Comparison of ENCODE assay signal across 8 mouse cellular contexts in genomic region chr11:8523344-8524126, GRCm38 (mm10).
DNase-seq lines count a peak whose midpoint lies in the region; ATAC-seq and TF ChIP-seq lines count a peak whose summit lies in the region.

No protein-coding gene starts in this region.

- H3K27ac ChIP-seq in embryonic facial prominence, embryonic 14.5 days (replicated peaks; ENCODE audit: low read depth, low read length) = 0 out of 2 replicates have a peak overlapping the region, but pooled peaks have one; percentile 25
- H3K27ac ChIP-seq in heart, adult 2 months = no peak overlapping the region; the same call in 1 of the 2 replicates
- no peak overlapping the region for H3K27ac ChIP-seq in limb, embryonic 11.5 days (replicated peaks; ENCODE audit: low read depth, low read length)
- no peak overlapping the region for H3K27ac ChIP-seq in midbrain, postnatal 0 days (ENCODE audit: low read depth, low read length)

- ATAC-seq in CD4-positive, CD25-positive, alpha-beta regulatory T cell, adult 4 months = no peak
- peak; percentile 72 for ATAC-seq in embryonic facial prominence, embryonic 14.5 days (ENCODE audit: low read depth)
- ATAC-seq in limb, embryonic 11.5 days (ENCODE audit: insufficient number of reproducible peaks, low FRiP score, low TSS enrichment, low read depth) = peak; percentile 44; the same call in 1 of the 2 replicates
- ATAC-seq in midbrain, postnatal 0 days (ENCODE audit: low FRiP score) = peak; percentile 58

- H3K9me3 ChIP-seq in embryonic facial prominence, embryonic 14.5 days (ENCODE audit: control insufficient read depth, low read length) = no peaks in the 10 kb centered on the region
- H3K9me3 ChIP-seq in limb, embryonic 11.5 days (ENCODE audit: control insufficient read depth, low read length) = no peaks in the 10 kb centered on the region
- no peaks in the 10 kb centered on the region for H3K9me3 ChIP-seq in midbrain, postnatal 0 days (ENCODE audit: low read length)

- H3K4me3 ChIP-seq in embryonic facial prominence, embryonic 14.5 days (ENCODE audit: low read depth, low read length) = no peak overlapping the region
- H3K4me3 ChIP-seq in heart, adult 2 months = no peak overlapping the region
- no peak overlapping the region for H3K4me3 ChIP-seq in limb, embryonic 11.5 days (ENCODE audit: low read depth, low read length)
- H3K4me3 ChIP-seq in midbrain, postnatal 0 days (ENCODE audit: low read depth, low read length) = no peak overlapping the region

- H3K4me2 ChIP-seq in embryonic facial prominence, embryonic 14.5 days (ENCODE audit: low read depth, low read length) = no peak overlapping the region
- no peak overlapping the region for H3K4me2 ChIP-seq in limb, embryonic 11.5 days (ENCODE audit: low read depth, severe bottlenecking)
- no peak overlapping the region for H3K4me2 ChIP-seq in midbrain, postnatal 0 days (ENCODE audit: low read depth, low read length, poor library complexity, severe bottlenecking)

- peaks cover 4% of the 10 kb centered on the region; the same call in 1 of the 2 replicates for H3K4me1 ChIP-seq in embryonic facial prominence, embryonic 14.5 days (ENCODE audit: control insufficient read depth, insufficient read depth, low read length)
- H3K4me1 ChIP-seq in heart, adult 2 months (ENCODE audit: control insufficient read depth, insufficient read depth, low read length) = peaks cover 3% of the 10 kb centered on the region; the same call in 1 of the 2 replicates
- peaks cover 3% of the 10 kb centered on the region; the same call in 1 of the 2 replicates for H3K4me1 ChIP-seq in limb, embryonic 11.5 days (ENCODE audit: control insufficient read depth, insufficient read depth, low read length)
- H3K4me1 ChIP-seq in midbrain, postnatal 0 days (ENCODE audit: insufficient read depth, low read length) = 0 out of 2 replicates have a peak, but pooled peaks cover 3% of the 10 kb centered on the region

- 0 out of 2 replicates have a peak, but pooled peaks have one; percentile 54 for TF ChIP-seq EP300 in heart, adult 2 months (IDR thresholded peaks at IDR 0.05; ENCODE audit: insufficient read depth, low read depth, low read length)

- TF ChIP-seq CTCF in heart, adult 2 months (IDR thresholded peaks at IDR 0.05) = peak; percentile 88
- TF ChIP-seq CTCF in midbrain, postnatal 0 days (IDR thresholded peaks at IDR 0.05) = peak; percentile 89

- intact Hi-C loops in heart, adult 2 months (cut with DNase I) = loop anchor here (1.0 to 5.0 kb wide), 2 partner anchors 36 to 99 kb away; no protein-coding TSS in a partner anchor

- DNase-seq in CD4-positive, CD25-positive, alpha-beta regulatory T cell, adult 2 months (ENCODE audit: low read depth, low spot score) = peak; percentile 60
- DNase-seq in embryonic facial prominence, embryonic 14.5 days (ENCODE audit: low spot score) = peak; percentile 78
- peak; percentile 72 to 81 for DNase-seq in heart, adult 2 months
- peak; percentile 93 to 98 for DNase-seq in kidney, adult 8-10 months
- peak; percentile 76 for DNase-seq in limb, embryonic 11.5 days (ENCODE audit: low spot score)
- DNase-seq in midbrain, postnatal 0 days (ENCODE audit: low spot score) = peak; percentile 89
- DNase-seq in spleen, postnatal 4 days (ENCODE audit: low spot score in 2 of 2) = peak; percentile 29 to 81

- 31% methylated on average over 10 of the region's 10 CpGs for WGBS in embryonic facial prominence, embryonic 14.5 days
- WGBS in heart, adult 2 months = 37% methylated on average over 10 of the region's 10 CpGs
- 46% methylated on average over 10 of the region's 10 CpGs for WGBS in limb, embryonic 11.5 days
- WGBS in midbrain, postnatal 0 days = 38% methylated on average over 10 of the region's 10 CpGs

- peaks cover 44% of the 10 kb centered on the region for H3K36me3 ChIP-seq in embryonic facial prominence, embryonic 14.5 days (ENCODE audit: control insufficient read depth, insufficient read depth, low read length)
- H3K36me3 ChIP-seq in heart, adult 2 months (ENCODE audit: control insufficient read depth, insufficient read depth, low read length) = no peaks in the 10 kb centered on the region
- peaks cover 6% of the 10 kb centered on the region; the same call in 1 of the 2 replicates for H3K36me3 ChIP-seq in limb, embryonic 11.5 days (ENCODE audit: control insufficient read depth, insufficient read depth, low read length)
- H3K36me3 ChIP-seq in midbrain, postnatal 0 days (ENCODE audit: insufficient read depth, low read length) = peaks cover 3% of the 10 kb centered on the region; the same call in 1 of the 2 replicates

- TF ChIP-seq POLR2A in heart, adult 2 months (IDR thresholded peaks at IDR 0.05; ENCODE audit: insufficient read depth, low read depth, low read length) = no peak

- H3K79me2 ChIP-seq in heart, adult 2 months (replicated peaks; ENCODE audit: control insufficient read depth, insufficient read depth, low read length) = no peaks in the 10 kb centered on the region

- H3K27me3 ChIP-seq in embryonic facial prominence, embryonic 14.5 days (replicated peaks; ENCODE audit: control insufficient read depth, insufficient read depth, low read length) = no peaks in the 10 kb centered on the region
- H3K27me3 ChIP-seq in heart, adult 2 months (ENCODE audit: control insufficient read depth, insufficient read depth, low read length) = no peaks in the 10 kb centered on the region
- no peaks in the 10 kb centered on the region for H3K27me3 ChIP-seq in limb, embryonic 11.5 days (ENCODE audit: control insufficient read depth, insufficient read depth, low read length)
- H3K27me3 ChIP-seq in midbrain, postnatal 0 days (ENCODE audit: insufficient read depth, low read length) = no peaks in the 10 kb centered on the region

- no peak overlapping the region for H3K9ac ChIP-seq in embryonic facial prominence, embryonic 14.5 days (ENCODE audit: low read depth, low read length)
- H3K9ac ChIP-seq in heart, adult 2 months (ENCODE audit: low read depth, low read length) = no peak overlapping the region
- H3K9ac ChIP-seq in limb, embryonic 11.5 days (ENCODE audit: low read length) = no peak overlapping the region
- no peak overlapping the region for H3K9ac ChIP-seq in midbrain, postnatal 0 days (replicated peaks; ENCODE audit: low read length, poor library complexity, severe bottlenecking)
